Mouse (Mus musculus): Measurements from ENCODE around the gene Prph. TPM values are rescaled to one million over a fixed set of nuclear protein-coding genes. Genes with fewer than 3 reads are reported as not detected.

The Prph gene
- polyA plus RNA-seq, 1 experiment from 2014 or later = 1.2 TPM

- H3K9me3 ChIP-seq = no peaks in the 10 kb centered on the region
- ATAC-seq (ENCODE audit: low FRiP score, low read depth) = no peak
- no peak overlapping the region for H3K27ac ChIP-seq
- peaks cover 97% of the 10 kb centered on the region for H3K27me3 ChIP-seq
- H3K4me1 ChIP-seq = peaks cover 51% of the 10 kb centered on the region
- no peak overlapping the region for H3K4me2 ChIP-seq (replicated peaks)
- H3K36me3 ChIP-seq = no peaks in the 10 kb centered on the region
- H3K4me3 ChIP-seq = no peak overlapping the region
- 3% methylated on average over 6 of the region's 6 CpGs for WGBS
- no peak overlapping the region for H3K9ac ChIP-seq
These were observed 40.4 kb downstream of the Prph start for GRCm38 (mm10) chr15:99095356-99095755.

DNA sequence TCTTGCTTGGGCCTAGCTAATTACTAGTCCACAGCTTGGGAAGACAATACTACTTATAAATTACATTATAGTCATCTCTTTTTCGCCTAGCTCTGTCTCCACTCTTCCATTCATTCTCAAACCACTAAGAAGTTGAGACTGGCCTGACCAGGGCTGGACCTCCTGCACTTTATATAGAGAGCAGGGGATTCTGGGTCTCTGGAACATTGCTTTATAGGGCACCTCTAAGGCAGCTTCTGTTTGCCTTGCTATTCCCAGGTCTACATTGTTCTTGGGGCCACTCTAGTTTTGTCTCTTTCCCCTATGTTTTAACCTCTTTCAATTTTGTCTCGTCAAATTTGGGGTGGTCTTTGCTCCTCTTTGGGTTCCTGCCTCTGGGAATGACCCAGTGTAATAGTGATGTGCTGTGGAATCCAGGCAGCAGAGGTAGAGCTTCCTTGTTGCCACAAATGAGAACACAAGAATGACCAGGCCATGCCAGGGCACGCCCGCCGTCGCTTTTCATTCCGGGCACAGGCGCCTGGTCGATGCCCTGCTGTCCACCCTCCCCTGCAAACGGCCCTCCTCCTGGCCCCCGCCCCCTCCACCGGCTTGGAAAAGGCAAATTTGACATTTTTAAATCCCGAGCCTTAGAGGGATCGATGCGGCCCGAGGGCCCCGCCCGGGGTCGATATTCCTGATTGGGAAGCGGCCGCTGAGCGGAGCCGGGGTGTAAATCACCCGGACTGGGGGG lies 41.3 kb downstream of the Prph start:
- H3K4me1 ChIP-seq = peaks cover 51% of the 10 kb centered on the region
- peak overlapping the region; percentile 80 for H3K4me2 ChIP-seq (replicated peaks)
- H3K27me3 ChIP-seq = peaks cover 93% of the 10 kb centered on the region

DNA sequence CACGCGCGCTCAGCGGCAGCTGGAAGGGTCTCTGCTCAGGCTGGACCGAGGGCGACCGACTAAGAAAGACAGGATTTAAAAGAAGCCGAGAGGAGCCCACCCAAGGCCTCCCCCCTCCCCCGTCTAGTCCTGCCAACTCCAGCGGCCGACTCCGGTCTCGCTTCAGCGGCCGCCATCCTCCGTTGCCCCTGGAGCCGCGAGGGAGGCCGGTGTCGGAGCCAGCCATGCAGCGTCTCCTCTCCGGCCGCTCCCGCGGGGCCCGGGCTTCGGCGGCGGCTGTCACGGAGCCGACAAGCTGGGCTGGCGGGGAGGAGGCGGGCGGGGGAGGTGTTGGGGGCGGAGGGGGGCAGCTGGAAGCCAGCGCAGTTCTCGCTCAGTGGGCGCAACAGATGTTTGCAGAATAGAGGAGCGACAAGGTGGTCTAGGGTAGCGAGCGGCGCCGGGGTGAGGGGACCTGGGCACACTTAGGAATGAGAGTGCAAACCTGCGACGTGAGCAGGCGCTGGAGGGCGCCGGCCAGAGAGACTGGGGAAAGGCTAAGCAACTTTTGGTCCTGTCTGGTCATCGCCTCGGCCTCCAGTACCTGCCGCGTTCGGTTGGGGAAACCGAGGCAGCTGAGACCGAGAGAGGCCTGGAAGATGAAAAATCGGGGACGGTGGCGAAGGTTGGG lies 42.0 kb downstream of the Prph start:
- H3K9me3 ChIP-seq = no peaks in the 10 kb centered on the region
- H3K36me3 ChIP-seq = no peaks in the 10 kb centered on the region
- peak overlapping the region; percentile 46 for H3K4me3 ChIP-seq
- H3K4me1 ChIP-seq = peaks cover 51% of the 10 kb centered on the region
- 0 out of 2 replicates have a peak, but pooled peaks have one; percentile 7 for ATAC-seq (ENCODE audit: low FRiP score, low read depth)
- H3K27me3 ChIP-seq = peaks cover 91% of the 10 kb centered on the region
- WGBS = under 1% methylated on average over 47 of the region's 58 CpGs
- no peak overlapping the region for H3K27ac ChIP-seq
- H3K4me2 ChIP-seq (replicated peaks) = peak overlapping the region; percentile 80
- H3K9ac ChIP-seq = peak overlapping the region; percentile 36

More for the DNA sequence above, 41.3 kb downstream of the Prph start:
- no peak for ATAC-seq (ENCODE audit: low FRiP score, low read depth)
- H3K9ac ChIP-seq = peak overlapping the region; percentile 36
- H3K27ac ChIP-seq = no peak overlapping the region
- no peaks in the 10 kb centered on the region for H3K9me3 ChIP-seq
- 2% methylated on average over 24 of the region's 24 CpGs for WGBS
- peak overlapping the region; percentile 46 for H3K4me3 ChIP-seq
- H3K36me3 ChIP-seq = no peaks in the 10 kb centered on the region

GRCm38 (mm10) chr15:99097840-99098492 lies 43.0 kb downstream of the Prph start:
- no peaks in the 10 kb centered on the region for H3K36me3 ChIP-seq
- peaks cover 81% of the 10 kb centered on the region for H3K27me3 ChIP-seq
- H3K9me3 ChIP-seq = no peaks in the 10 kb centered on the region
- no peak for ATAC-seq (ENCODE audit: low FRiP score, low read depth)
- peak overlapping the region; percentile 80 for H3K4me2 ChIP-seq (replicated peaks)
- peak overlapping the region; percentile 46 for H3K4me3 ChIP-seq
- WGBS = 1% methylated on average over 39 of the region's 39 CpGs
- peaks cover 51% of the 10 kb centered on the region for H3K4me1 ChIP-seq
- H3K27ac ChIP-seq = no peak overlapping the region
- H3K9ac ChIP-seq = peak overlapping the region; percentile 59

DNA sequence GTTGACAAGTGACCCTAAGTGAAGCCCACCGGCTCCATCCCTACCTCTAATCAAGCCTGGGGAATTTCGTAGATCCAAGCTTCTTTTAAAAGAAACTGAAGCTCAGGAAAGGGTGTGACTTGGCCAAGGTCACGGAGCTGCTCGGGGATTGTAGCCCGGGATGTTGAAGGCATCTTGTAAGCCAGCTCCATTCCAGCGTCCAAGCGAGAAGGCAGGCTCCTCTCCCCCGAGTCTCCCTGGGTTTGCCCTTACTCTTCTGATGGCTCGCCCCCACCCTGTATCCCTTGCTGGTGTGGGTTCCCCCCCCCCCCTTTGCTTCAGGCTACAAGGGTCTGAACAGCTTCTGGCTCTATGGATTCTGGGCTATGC lies 43.5 kb downstream of the Prph start:
- H3K4me1 ChIP-seq = peaks cover 46% of the 10 kb centered on the region
- ATAC-seq (ENCODE audit: low FRiP score, low read depth) = no peak
- H3K36me3 ChIP-seq = no peaks in the 10 kb centered on the region
- peak overlapping the region; percentile 59 for H3K9ac ChIP-seq
- WGBS = 2% methylated on average over 9 of the region's 9 CpGs
- H3K4me3 ChIP-seq = peak overlapping the region; percentile 46
- no peak overlapping the region for H3K27ac ChIP-seq
- H3K4me2 ChIP-seq (replicated peaks) = peak overlapping the region; percentile 80
- no peaks in the 10 kb centered on the region for H3K9me3 ChIP-seq
- peaks cover 76% of the 10 kb centered on the region for H3K27me3 ChIP-seq

DNA sequence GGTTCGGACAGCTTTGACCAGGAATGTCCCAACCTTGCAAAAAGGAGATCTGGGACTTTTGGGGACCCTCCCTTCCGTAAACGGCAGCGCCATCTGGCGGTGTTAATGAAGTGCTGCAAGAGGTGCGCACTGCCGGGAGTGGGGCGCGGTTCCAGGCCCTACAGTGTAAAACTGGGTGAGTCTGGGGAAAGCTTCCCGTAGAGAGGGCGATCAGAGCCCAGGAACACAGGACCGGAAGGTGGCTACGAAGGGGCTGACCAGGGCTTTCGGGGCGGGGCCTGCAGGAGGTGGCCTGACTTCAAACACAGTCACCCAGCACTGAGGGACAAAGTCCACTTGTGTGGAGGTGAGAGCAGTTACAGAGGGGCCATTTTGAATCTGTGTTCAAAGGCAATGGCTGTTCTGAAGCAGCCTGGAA lies 44.2 kb downstream of the Prph start:
- Histone ChIP-seq H3K4me1 (peaks cover 40% of the 10 kb centered on the region), H3K9me3 (no peaks in the 10 kb centered on the region), H3K4me2 (replicated peaks) (peak overlapping the region; percentile 80), H3K9ac (0 out of 2 replicates have a peak overlapping the region, but pooled peaks have one; percentile 25), H3K27ac (no peak overlapping the region), H3K36me3 (no peaks in the 10 kb centered on the region), H3K27me3 (peaks cover 70% of the 10 kb centered on the region), H3K4me3 (peak overlapping the region; percentile 46)
- ATAC-seq (ENCODE audit: low FRiP score, low read depth) = peak; percentile 20; the same call in 1 of the 2 replicates
- under 1% methylated on average over 15 of the region's 15 CpGs for WGBS

GRCm38 (mm10) chr15:99099984-99100383 lies 45.0 kb downstream of the Prph start:
- Histone ChIP-seq H3K27me3 (peaks cover 62% of the 10 kb centered on the region), H3K4me3 (no peak overlapping the region), H3K4me1 (peaks cover 35% of the 10 kb centered on the region), H3K9me3 (no peaks in the 10 kb centered on the region), H3K36me3 (no peaks in the 10 kb centered on the region), H3K27ac (no peak overlapping the region), H3K4me2 (replicated peaks) (no peak overlapping the region), H3K9ac (no peak overlapping the region)
- ATAC-seq (ENCODE audit: low FRiP score, low read depth) = no peak
- 63% methylated on average over 3 of the region's 3 CpGs for WGBS

DNA sequence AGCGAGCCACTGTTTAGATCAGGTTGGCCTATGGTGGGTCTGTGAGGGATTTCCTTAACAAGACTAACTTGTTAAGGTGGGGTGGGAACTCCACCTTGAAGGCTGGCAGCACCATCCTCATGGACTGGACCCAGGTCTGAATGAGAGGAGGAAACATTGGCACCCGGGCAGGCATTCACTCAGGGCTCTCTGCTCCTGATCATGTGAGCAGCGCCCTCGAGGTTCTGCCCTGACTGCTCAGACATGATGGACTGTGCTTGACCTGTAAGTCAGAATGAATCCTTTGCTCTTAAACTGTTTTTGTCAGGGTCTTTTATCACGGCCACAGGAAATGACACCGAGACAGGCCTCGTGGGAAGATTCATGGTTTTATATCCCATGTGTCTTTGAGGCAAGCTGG lies 50.3 kb downstream of the Prph start:
- no peak for ATAC-seq (ENCODE audit: low FRiP score, low read depth)
- no peak overlapping the region for H3K4me3 ChIP-seq
- peaks cover 10% of the 10 kb centered on the region; the same call in 1 of the 2 replicates for H3K27me3 ChIP-seq
- H3K27ac ChIP-seq = no peak overlapping the region
- H3K4me1 ChIP-seq = no peaks in the 10 kb centered on the region
- 46% methylated on average over 7 of the region's 7 CpGs for WGBS
- H3K9ac ChIP-seq = no peak overlapping the region
- H3K4me2 ChIP-seq (replicated peaks) = no peak overlapping the region
- H3K9me3 ChIP-seq = no peaks in the 10 kb centered on the region
- no peaks in the 10 kb centered on the region for H3K36me3 ChIP-seq

DNA sequence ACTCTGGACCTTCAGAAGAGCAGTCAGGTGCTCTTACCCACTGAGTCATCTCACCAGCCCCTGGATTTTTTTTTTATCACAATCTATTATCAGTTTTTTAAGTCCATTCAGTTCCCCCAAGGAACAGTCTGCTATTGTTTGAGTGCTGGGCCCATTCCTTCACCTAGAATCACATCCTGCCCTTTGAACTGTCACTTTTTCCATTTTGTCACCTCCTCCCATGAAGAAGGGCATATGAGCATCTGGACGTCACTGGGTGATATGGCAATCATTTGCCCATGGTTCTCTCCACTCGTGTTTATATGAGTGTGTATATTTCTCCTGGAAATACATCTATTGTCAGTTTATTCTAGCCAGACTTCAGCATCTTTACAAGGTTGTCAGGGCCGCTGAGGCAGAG lies 52.9 kb downstream of the Prph start:
- H3K9me3 ChIP-seq = no peaks in the 10 kb centered on the region
- H3K4me2 ChIP-seq (replicated peaks) = no peak overlapping the region
- no peaks in the 10 kb centered on the region for H3K27me3 ChIP-seq
- H3K36me3 ChIP-seq = no peaks in the 10 kb centered on the region
- H3K4me1 ChIP-seq = no peaks in the 10 kb centered on the region
- H3K27ac ChIP-seq = no peak overlapping the region
- H3K4me3 ChIP-seq = no peak overlapping the region
- ATAC-seq (ENCODE audit: low FRiP score, low read depth) = no peak
- H3K9ac ChIP-seq = no peak overlapping the region
- 82% methylated on average over 3 of the region's 3 CpGs for WGBS

Small RNAs within 50 kb of the gene (microRNA-seq; reads per million reads assigned to microRNA genes)
- gene Mir6960 = 0.70 reads per million

Other genes with a start within 250 kb of the Prph start
- gene Ddn, start 245.7 kb upstream of the Prph start, polyA plus RNA-seq (2015; fragmentation: Nextera tagmentation; extraction: Ambion mirVana) = 0.05 TPM in 1 of 2 replicates, not detected in the other
- gene Prkag1, start 223.7 kb upstream of the Prph start, polyA plus RNA-seq (2015; fragmentation: Nextera tagmentation; extraction: Ambion mirVana) = 93.4 and 94.5 TPM in 2 replicates
- 14.7 and 14.9 TPM in 2 replicates for gene Kmt2d, start 184.0 kb upstream of the Prph start, polyA plus RNA-seq (2015; fragmentation: Nextera tagmentation; extraction: Ambion mirVana)
- gene Rhebl1, start 160.6 kb upstream of the Prph start, polyA plus RNA-seq (2015; fragmentation: Nextera tagmentation; extraction: Ambion mirVana) = 18.4 and 20.1 TPM in 2 replicates
- gene Dhh, start 156.6 kb upstream of the Prph start, polyA plus RNA-seq (2015; fragmentation: Nextera tagmentation; extraction: Ambion mirVana) = 0.59 and 0.80 TPM in 2 replicates
- 22.5 and 26.1 TPM in 2 replicates for gene Lmbr1l, start 136.9 kb upstream of the Prph start, polyA plus RNA-seq (2015; fragmentation: Nextera tagmentation; extraction: Ambion mirVana)
- 1,632 and 1,683 TPM in 2 replicates for gene Tuba1b, start 120.6 kb upstream of the Prph start, polyA plus RNA-seq (2015; fragmentation: Nextera tagmentation; extraction: Ambion mirVana)
- not detected in 2 replicates for gene Gm49450, start 101.6 kb upstream of the Prph start, polyA plus RNA-seq (2015; fragmentation: Nextera tagmentation; extraction: Ambion mirVana)
- 1,398 and 1,426 TPM in 2 replicates for gene Tuba1a, start 101.5 kb upstream of the Prph start, polyA plus RNA-seq (2015; fragmentation: Nextera tagmentation; extraction: Ambion mirVana)
- gene Tuba1c, start 25.3 kb upstream of the Prph start, polyA plus RNA-seq (2015; fragmentation: Nextera tagmentation; extraction: Ambion mirVana) = 143 and 149 TPM in 2 replicates
- gene Troap, start 19.4 kb downstream of the Prph start, polyA plus RNA-seq (2015; fragmentation: Nextera tagmentation; extraction: Ambion mirVana) = 36.2 and 37.5 TPM in 2 replicates
- not detected in 2 replicates for gene C1ql4, start 32.6 kb downstream of the Prph start, polyA plus RNA-seq (2015; fragmentation: Nextera tagmentation; extraction: Ambion mirVana)
- gene Dnajc22, start 38.0 kb downstream of the Prph start, polyA plus RNA-seq (2015; fragmentation: Nextera tagmentation; extraction: Ambion mirVana) = 0.83 and 1.0 TPM in 2 replicates
- gene Spats2, start 70.7 kb downstream of the Prph start, polyA plus RNA-seq (2015; fragmentation: Nextera tagmentation; extraction: Ambion mirVana) = 50.3 and 50.5 TPM in 2 replicates
- gene Kcnh3, start 169.7 kb downstream of the Prph start, polyA plus RNA-seq (2015; fragmentation: Nextera tagmentation; extraction: Ambion mirVana) = 0.28 and 0.37 TPM in 2 replicates
- gene Mcrs1, start 196.8 kb downstream of the Prph start, polyA plus RNA-seq (2015; fragmentation: Nextera tagmentation; extraction: Ambion mirVana) = 143 and 144 TPM in 2 replicates
- 77.6 and 80.3 TPM in 2 replicates for gene Prpf40b, start 239.9 kb downstream of the Prph start, polyA plus RNA-seq (2015; fragmentation: Nextera tagmentation; extraction: Ambion mirVana)
- gene Fam186b, start 240.7 kb downstream of the Prph start, polyA plus RNA-seq (2015; fragmentation: Nextera tagmentation; extraction: Ambion mirVana) = 0.15 and 0.36 TPM in 2 replicates

Measured in limb, embryonic 13.5 days (tissue).